Mouse (Mus musculus): ENCODE data around the gene Alk. TPM values are rescaled to one million over a fixed set of nuclear protein-coding genes. Genes with fewer than 3 reads are reported as not detected.

The Alk gene
- polyA plus RNA-seq, 1 experiment, result not detected

- H3K27me3 ChIP-seq (ENCODE audit: control insufficient read depth, insufficient read depth, low read length, poor library complexity, severe bottlenecking), result no peaks in the 10 kb centered on the region
- no peaks in the 10 kb centered on the region for H3K4me1 ChIP-seq (ENCODE audit: control insufficient read depth, insufficient read depth, low read length)
- no peaks in the 10 kb centered on the region for H3K36me3 ChIP-seq (ENCODE audit: control insufficient read depth, insufficient read depth, low read length, poor library complexity, severe bottlenecking)
- no peak overlapping the region for H3K9ac ChIP-seq (ENCODE audit: low read depth, poor library complexity, severe bottlenecking)
- H3K9me3 ChIP-seq (replicated peaks; ENCODE audit: control insufficient read depth, insufficient read depth, low read length, poor library complexity, severe bottlenecking), result no peaks in the 10 kb centered on the region
- no peak overlapping the region for H3K4me3 ChIP-seq (ENCODE audit: low read depth, low read length)
- no peak overlapping the region for H3K27ac ChIP-seq (ENCODE audit: insufficient read depth, low read length)
- TF ChIP-seq EP300 (IDR thresholded peaks at IDR 0.05; ENCODE audit: insufficient read depth, low read depth, low read length) (no peak), CTCF (IDR thresholded peaks at IDR 0.05; ENCODE audit: low read depth, low read length) (no peak), POLR2A (IDR thresholded peaks at IDR 0.05; ENCODE audit: insufficient read depth, low read length) (no peak)
These were observed 565.1 kb downstream of the Alk start for GRCm38 (mm10) chr17:72039176-72039948.

- Histone ChIP-seq H3K9ac (ENCODE audit: low read depth, poor library complexity, severe bottlenecking) (no peak overlapping the region), H3K27ac (ENCODE audit: insufficient read depth, low read length) (no peak overlapping the region), H3K9me3 (replicated peaks; ENCODE audit: control insufficient read depth, insufficient read depth, low read length, poor library complexity, severe bottlenecking) (no peaks in the 10 kb centered on the region), H3K36me3 (ENCODE audit: control insufficient read depth, insufficient read depth, low read length, poor library complexity, severe bottlenecking) (no peaks in the 10 kb centered on the region), H3K4me3 (ENCODE audit: low read depth, low read length) (no peak overlapping the region), H3K4me1 (ENCODE audit: control insufficient read depth, insufficient read depth, low read length) (no peaks in the 10 kb centered on the region), H3K27me3 (ENCODE audit: control insufficient read depth, insufficient read depth, low read length, poor library complexity, severe bottlenecking) (no peaks in the 10 kb centered on the region)
- no peak for TF ChIP-seq CTCF (IDR thresholded peaks at IDR 0.05; ENCODE audit: low read depth, low read length)
- no peak for TF ChIP-seq POLR2A (IDR thresholded peaks at IDR 0.05; ENCODE audit: insufficient read depth, low read length)
- TF ChIP-seq EP300 (IDR thresholded peaks at IDR 0.05; ENCODE audit: insufficient read depth, low read depth, low read length), result no peak
These were observed 566.1 kb downstream of the Alk start for GRCm38 (mm10) chr17:72038371-72038770.

- no peak for TF ChIP-seq EP300 (IDR thresholded peaks at IDR 0.05; ENCODE audit: insufficient read depth, low read depth, low read length)
- no peak for TF ChIP-seq CTCF (IDR thresholded peaks at IDR 0.05; ENCODE audit: low read depth, low read length)
- no peak for TF ChIP-seq POLR2A (IDR thresholded peaks at IDR 0.05; ENCODE audit: insufficient read depth, low read length)
- H3K9me3 ChIP-seq (replicated peaks; ENCODE audit: control insufficient read depth, insufficient read depth, low read length, poor library complexity, severe bottlenecking), result no peaks in the 10 kb centered on the region
- H3K27me3 ChIP-seq (ENCODE audit: control insufficient read depth, insufficient read depth, low read length, poor library complexity, severe bottlenecking), result no peaks in the 10 kb centered on the region
- no peak overlapping the region for H3K9ac ChIP-seq (ENCODE audit: low read depth, poor library complexity, severe bottlenecking)
- no peak overlapping the region for H3K27ac ChIP-seq (ENCODE audit: insufficient read depth, low read length)
- no peak overlapping the region for H3K4me3 ChIP-seq (ENCODE audit: low read depth, low read length)
- H3K36me3 ChIP-seq (ENCODE audit: control insufficient read depth, insufficient read depth, low read length, poor library complexity, severe bottlenecking), result no peaks in the 10 kb centered on the region
- H3K4me1 ChIP-seq (ENCODE audit: control insufficient read depth, insufficient read depth, low read length), result no peaks in the 10 kb centered on the region
These were observed 573.8 kb downstream of the Alk start for GRCm38 (mm10) chr17:72030672-72031071.

- no peaks in the 10 kb centered on the region for H3K27me3 ChIP-seq (ENCODE audit: control insufficient read depth, insufficient read depth, low read length, poor library complexity, severe bottlenecking)
- no peak overlapping the region for H3K4me3 ChIP-seq (ENCODE audit: low read depth, low read length)
- no peak for TF ChIP-seq POLR2A (IDR thresholded peaks at IDR 0.05; ENCODE audit: insufficient read depth, low read length)
- TF ChIP-seq CTCF (IDR thresholded peaks at IDR 0.05; ENCODE audit: low read depth, low read length), result no peak
- TF ChIP-seq EP300 (IDR thresholded peaks at IDR 0.05; ENCODE audit: insufficient read depth, low read depth, low read length), result no peak
- H3K27ac ChIP-seq (ENCODE audit: insufficient read depth, low read length), result no peak overlapping the region
- H3K9me3 ChIP-seq (replicated peaks; ENCODE audit: control insufficient read depth, insufficient read depth, low read length, poor library complexity, severe bottlenecking), result no peaks in the 10 kb centered on the region
- no peak overlapping the region for H3K9ac ChIP-seq (ENCODE audit: low read depth, poor library complexity, severe bottlenecking)
- no peaks in the 10 kb centered on the region for H3K4me1 ChIP-seq (ENCODE audit: control insufficient read depth, insufficient read depth, low read length)
- H3K36me3 ChIP-seq (ENCODE audit: control insufficient read depth, insufficient read depth, low read length, poor library complexity, severe bottlenecking), result no peaks in the 10 kb centered on the region
These were observed 581.1 kb downstream of the Alk start for GRCm38 (mm10) chr17:72023323-72023722.

GRCm38 (mm10) chr17:72021733-72022669 lies 582.4 kb downstream of the Alk start:
- Histone ChIP-seq H3K27me3 (ENCODE audit: control insufficient read depth, insufficient read depth, low read length, poor library complexity, severe bottlenecking) (no peaks in the 10 kb centered on the region), H3K9ac (ENCODE audit: low read depth, poor library complexity, severe bottlenecking) (no peak overlapping the region), H3K4me1 (ENCODE audit: control insufficient read depth, insufficient read depth, low read length) (no peaks in the 10 kb centered on the region), H3K4me3 (ENCODE audit: low read depth, low read length) (no peak overlapping the region), H3K27ac (ENCODE audit: insufficient read depth, low read length) (no peak overlapping the region), H3K9me3 (replicated peaks; ENCODE audit: control insufficient read depth, insufficient read depth, low read length, poor library complexity, severe bottlenecking) (no peaks in the 10 kb centered on the region), H3K36me3 (ENCODE audit: control insufficient read depth, insufficient read depth, low read length, poor library complexity, severe bottlenecking) (no peaks in the 10 kb centered on the region)
- TF ChIP-seq POLR2A (IDR thresholded peaks at IDR 0.05; ENCODE audit: insufficient read depth, low read length) (no peak), EP300 (IDR thresholded peaks at IDR 0.05; ENCODE audit: insufficient read depth, low read depth, low read length) (no peak), CTCF (IDR thresholded peaks at IDR 0.05; ENCODE audit: low read depth, low read length) (no peak)
